Mouse (Mus musculus) testis, adult 2 months (tissue): ENCODE data around the gene Gm20696. TPM values are rescaled to one million over a fixed set of nuclear protein-coding genes. Genes with fewer than 3 reads are reported as not detected.

Source experiments
- H3K27ac ChIP-seq: fragments of 200-500 bp; 2 replicates; pipeline ENCODE4 v1.5.1; 2012; ENCODE audit warnings: low read depth, low read length; ENCODE audit not compliant: control insufficient read depth, insufficient read depth
- H3K27me3 ChIP-seq: fragments of 200-500 bp; 2 replicates; pipeline ENCODE4 v1.6.1; 2012; ENCODE audit warnings: mild to moderate bottlenecking, low read length, moderate library complexity; ENCODE audit not compliant: control insufficient read depth, insufficient read depth
- H3K36me3 ChIP-seq: fragments of 200-500 bp; 2 replicates; pipeline ENCODE4 v1.6.1; 2012; ENCODE audit warnings: mild to moderate bottlenecking, low read length; ENCODE audit not compliant: control insufficient read depth, insufficient read depth
- H3K4me1 ChIP-seq: fragments of 200-500 bp; 2 replicates; pipeline ENCODE4 v1.6.1; 2012; ENCODE audit warnings: low read length; ENCODE audit not compliant: control insufficient read depth, insufficient read depth
- H3K4me3 ChIP-seq: fragments of 200-500 bp; 2 replicates; pipeline ENCODE4 v1.5.1; 2012; ENCODE audit warnings: low read depth, mild to moderate bottlenecking, low read length, moderate library complexity, mixed read lengths; ENCODE audit not compliant: control insufficient read depth
- CTCF ChIP-seq: fragments of 200-500 bp; IDR thresholded peaks from 2 replicates; pipeline ENCODE4 v1.5.1; 2012; ENCODE audit warnings: low read depth, mild to moderate bottlenecking, inconsistent platforms, low read length, moderate library complexity; ENCODE audit not compliant: control insufficient read depth, insufficient read depth, insufficient replicate concordance
- POLR2A ChIP-seq: fragments of 200-500 bp; IDR thresholded peaks from 2 replicates; pipeline ENCODE4 v1.6.1; 2012; ENCODE audit warnings: low read depth, mild to moderate bottlenecking, inconsistent platforms, low read length, moderate library complexity; ENCODE audit not compliant: control insufficient read depth
- polyA plus RNA-seq: library from polyadenylated mRNA; depleted of rRNA; stranded (reverse); fragments of >200 nt; gene quantifications from 2 replicates; pipeline ENCODE4 v1.2.3, GENCODE M21; 2012; rRNA removed

Gene Gm20696
- 0.02 and 0.12 TPM in 2 replicates for polyA plus RNA-seq

DNA sequence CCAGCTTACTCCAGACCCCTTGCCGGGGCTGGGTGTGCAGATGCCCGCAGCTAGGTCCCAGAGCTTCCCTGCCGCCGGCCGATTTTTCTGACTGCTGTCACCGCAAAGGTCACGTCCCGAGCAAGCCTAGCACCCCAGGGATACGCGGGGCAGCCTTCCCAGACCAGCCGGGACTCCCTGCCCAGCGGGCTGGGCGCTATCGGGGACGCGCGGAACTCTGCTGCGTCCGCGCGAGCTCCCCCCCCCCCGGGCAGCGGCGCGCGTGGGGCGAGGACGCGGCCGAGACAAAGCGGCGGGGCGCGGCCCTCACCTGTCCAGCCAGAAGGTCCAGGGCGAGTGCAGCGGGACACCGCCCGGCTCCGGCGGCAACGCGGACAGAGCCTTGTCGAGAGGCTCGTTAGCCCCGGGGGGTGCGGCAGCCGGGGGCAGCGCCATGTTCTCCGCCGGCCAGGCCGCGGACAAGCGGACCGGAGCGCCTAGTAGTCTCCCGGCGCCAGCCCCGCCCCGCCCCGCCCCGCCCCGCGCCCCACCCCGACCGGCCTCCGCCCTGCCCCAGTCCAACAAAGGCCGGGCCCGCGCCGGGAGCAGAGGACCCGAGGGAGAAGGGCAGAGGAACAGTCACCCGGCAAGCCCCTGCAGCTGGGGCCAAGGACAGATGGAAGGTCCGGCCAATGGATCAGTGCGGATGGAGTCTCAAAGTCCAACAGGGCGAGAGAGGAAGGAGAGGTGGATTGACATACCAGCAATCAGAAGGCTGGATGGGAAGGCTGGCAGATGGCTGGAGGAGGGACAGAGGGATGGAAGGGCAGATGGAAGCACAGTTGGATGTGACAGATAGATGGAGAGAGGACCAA is at the start of gene Gm20696, which contains the start of gene Eif4e3:
Gm20696 (minus strand) TSS at position 480 of the 854 bp plus-strand sequence.
Eif4e3 (minus strand) TSS at position 454 of the 854 bp plus-strand sequence.
- Histone ChIP-seq H3K4me1 (peaks cover 4% of the 10 kb centered on the region), H3K27ac (no peak within 1 kb of the TSS), H3K36me3 (no peaks in the 10 kb centered on the region), H3K27me3 (no peaks in the 10 kb centered on the region), H3K4me3 (peak within 1 kb of the TSS; percentile 88)
- TF ChIP-seq CTCF (no peak), POLR2A (no peak)

DNA sequence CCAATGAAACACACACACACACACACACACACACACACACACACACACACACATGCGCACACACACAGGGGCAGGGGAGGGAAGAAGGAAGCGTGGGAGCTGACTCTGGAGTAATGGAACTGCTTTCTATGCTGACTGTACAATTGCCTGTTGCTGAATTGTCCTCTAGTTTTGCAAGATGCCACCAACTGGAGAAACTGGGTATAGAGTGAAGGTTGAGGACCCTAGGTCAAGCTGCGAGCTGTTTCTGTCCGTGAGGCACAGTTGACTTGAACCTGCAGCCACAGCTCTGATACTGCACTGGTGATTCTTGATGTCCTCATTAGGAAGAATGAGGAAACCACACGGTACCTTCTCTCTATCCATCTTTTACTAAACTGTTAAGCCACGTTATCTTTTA is 49.3 kb upstream of the Gm20696 start:
- H3K27me3 ChIP-seq: no peaks in the 10 kb centered on the region
- no peaks in the 10 kb centered on the region; the same call in 1 of the 2 replicates for H3K4me1 ChIP-seq
- peaks cover 1% of the 10 kb centered on the region; the same call in 1 of the 2 replicates for H3K36me3 ChIP-seq
- TF ChIP-seq CTCF: no peak
- no peak for TF ChIP-seq POLR2A
- no peak overlapping the region for H3K27ac ChIP-seq
- no peak overlapping the region for H3K4me3 ChIP-seq

DNA sequence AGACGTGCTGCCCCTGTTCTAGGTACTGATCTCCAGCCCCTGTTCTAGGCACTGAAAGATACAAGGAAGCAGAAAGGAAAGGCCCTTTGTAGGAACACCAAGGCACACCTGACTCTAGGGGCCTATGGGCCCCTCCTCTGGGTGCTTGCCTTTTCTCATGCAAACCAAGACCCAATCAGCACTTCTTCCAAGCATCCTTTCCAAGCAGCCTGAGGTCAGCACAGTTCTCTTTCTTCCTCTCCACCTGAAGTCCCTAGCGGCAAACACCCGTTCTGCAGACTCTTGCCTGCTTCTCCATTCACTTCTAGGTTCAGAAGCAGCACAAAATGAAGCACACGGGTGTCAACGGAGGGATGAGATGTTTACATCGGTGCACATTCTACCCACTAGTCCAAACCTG is 48.6 kb upstream of the Gm20696 start:
- TF ChIP-seq POLR2A (no peak), CTCF (no peak)
- Histone ChIP-seq H3K4me3 (no peak overlapping the region), H3K4me1 (peaks cover 2% of the 10 kb centered on the region; the same call in 1 of the 2 replicates), H3K36me3 (peaks cover 1% of the 10 kb centered on the region; the same call in 1 of the 2 replicates), H3K27me3 (no peaks in the 10 kb centered on the region), H3K27ac (no peak overlapping the region)

DNA sequence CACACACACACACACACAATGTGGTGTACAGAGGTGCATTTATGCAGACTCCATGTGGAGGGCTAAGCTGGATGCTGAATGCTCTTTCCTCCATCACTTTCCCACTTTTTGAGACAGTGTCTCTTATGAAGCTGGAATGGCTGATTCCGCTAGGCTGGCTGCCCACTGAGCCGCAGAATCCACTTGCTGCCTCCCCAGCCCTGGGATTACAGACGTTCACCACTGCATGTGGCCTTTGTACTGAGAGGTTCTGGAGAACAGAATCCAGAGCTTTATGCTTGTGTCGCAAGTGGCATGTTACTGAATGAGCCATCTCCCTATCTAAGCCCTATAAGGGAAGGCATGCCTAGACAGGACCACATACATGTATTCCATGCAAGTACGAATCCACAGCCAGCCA is 46.7 kb upstream of the Gm20696 start:
- Histone ChIP-seq H3K36me3 (peaks cover 1% of the 10 kb centered on the region; the same call in 1 of the 2 replicates), H3K27ac (no peak overlapping the region), H3K27me3 (no peaks in the 10 kb centered on the region), H3K4me3 (no peak overlapping the region), H3K4me1 (peaks cover 2% of the 10 kb centered on the region; the same call in 1 of the 2 replicates)
- TF ChIP-seq CTCF (no peak), POLR2A (no peak)

DNA sequence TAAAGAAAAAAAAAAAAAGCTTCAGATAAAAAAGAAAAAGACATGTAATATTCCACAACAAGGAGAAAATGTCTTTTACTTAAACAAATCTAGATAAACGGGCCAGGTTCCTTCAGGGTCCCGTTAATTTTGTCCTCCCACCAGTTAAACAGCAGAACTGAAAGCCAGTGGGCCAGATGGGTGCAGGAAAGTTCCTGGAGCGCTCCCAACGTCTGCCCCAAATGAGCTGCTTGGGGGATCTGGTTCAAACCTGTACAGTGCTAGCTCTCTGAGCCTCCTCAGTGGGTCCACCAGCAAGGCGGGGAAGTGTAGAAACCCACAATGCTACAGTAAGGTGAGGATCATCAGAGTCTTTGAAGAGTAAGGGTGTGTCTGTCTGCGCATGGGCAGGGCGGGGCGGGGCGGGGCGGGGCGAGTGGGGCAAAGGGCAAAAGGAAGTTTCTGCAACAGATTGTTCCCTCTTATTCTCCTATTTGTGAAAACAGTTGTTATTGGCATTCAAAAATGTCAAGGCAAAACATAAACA is 45.0 kb upstream of the Gm20696 start:
- Histone ChIP-seq H3K4me3 (peak overlapping the region; percentile 10; the same call in 1 of the 2 replicates), H3K36me3 (peaks cover under 1% of the 10 kb centered on the region; the same call in 1 of the 2 replicates), H3K4me1 (peaks cover 2% of the 10 kb centered on the region; the same call in 1 of the 2 replicates), H3K27me3 (no peaks in the 10 kb centered on the region), H3K27ac (no peak overlapping the region)
- TF ChIP-seq CTCF: no peak
- no peak for TF ChIP-seq POLR2A

- Histone ChIP-seq H3K27ac (no peak overlapping the region), H3K36me3 (no peaks in the 10 kb centered on the region), H3K4me3 (no peak overlapping the region), H3K27me3 (no peaks in the 10 kb centered on the region), H3K4me1 (no peaks in the 10 kb centered on the region)
- no peak for TF ChIP-seq POLR2A
- no peak for TF ChIP-seq CTCF
Measured at GRCm38 (mm10) chr6:99700484-99700883, 33.9 kb upstream of the Gm20696 start.

DNA sequence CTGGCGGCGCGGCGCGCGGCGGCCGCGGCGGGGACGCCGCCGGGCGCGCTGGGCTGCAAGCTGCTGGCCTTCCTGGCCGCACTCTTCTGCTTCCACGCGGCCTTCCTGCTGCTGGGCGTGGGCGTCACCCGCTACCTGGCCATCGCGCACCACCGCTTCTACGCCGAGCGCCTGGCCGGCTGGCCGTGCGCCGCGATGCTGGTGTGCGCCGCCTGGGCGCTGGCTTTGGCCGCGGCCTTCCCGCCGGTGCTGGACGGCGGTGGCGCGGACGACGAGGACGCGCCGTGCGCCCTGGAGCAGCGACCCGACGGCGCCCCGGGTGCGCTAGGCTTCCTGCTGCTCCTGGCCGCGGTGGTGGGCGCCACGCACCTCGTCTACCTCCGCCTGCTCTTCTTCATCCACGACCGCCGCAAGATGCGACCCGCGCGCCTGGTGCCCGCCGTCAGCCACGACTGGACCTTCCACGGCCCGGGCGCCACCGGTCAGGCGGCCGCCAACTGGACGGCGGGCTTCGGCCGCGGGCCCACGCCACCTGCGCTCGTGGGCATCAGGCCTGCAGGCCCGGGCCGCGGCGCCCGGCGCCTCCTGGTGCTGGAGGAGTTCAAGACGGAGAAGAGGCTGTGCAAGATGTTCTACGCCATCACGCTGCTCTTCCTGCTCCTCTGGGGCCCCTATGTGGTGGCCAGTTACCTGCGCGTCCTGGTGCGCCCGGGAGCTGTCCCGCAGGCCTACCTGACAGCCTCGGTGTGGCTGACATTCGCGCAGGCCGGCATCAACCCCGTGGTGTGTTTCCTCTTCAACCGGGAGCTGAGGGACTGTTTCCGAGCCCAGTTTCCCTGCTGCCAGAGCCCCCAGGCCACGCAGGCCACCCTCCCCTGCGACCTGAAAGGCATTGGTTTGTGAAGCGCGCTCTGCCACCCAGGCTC is 26.6 kb upstream of the Gm20696 start:
- Histone ChIP-seq H3K4me3 (peak overlapping the region; percentile 79), H3K27me3 (no peaks in the 10 kb centered on the region), H3K36me3 (no peaks in the 10 kb centered on the region), H3K27ac (no peak overlapping the region), H3K4me1 (peaks cover 4% of the 10 kb centered on the region)
- TF ChIP-seq POLR2A: no peak
- no peak for TF ChIP-seq CTCF
